Mouse (Mus musculus): ENCODE data around the gene Agfg1. TPM values are rescaled to one million over a fixed set of nuclear protein-coding genes. Genes with fewer than 3 reads are reported as not detected.

Gene Agfg1
- 10 to 100 TPM; 49.2 to 51.1 TPM for total RNA-seq (2023)

DNA sequence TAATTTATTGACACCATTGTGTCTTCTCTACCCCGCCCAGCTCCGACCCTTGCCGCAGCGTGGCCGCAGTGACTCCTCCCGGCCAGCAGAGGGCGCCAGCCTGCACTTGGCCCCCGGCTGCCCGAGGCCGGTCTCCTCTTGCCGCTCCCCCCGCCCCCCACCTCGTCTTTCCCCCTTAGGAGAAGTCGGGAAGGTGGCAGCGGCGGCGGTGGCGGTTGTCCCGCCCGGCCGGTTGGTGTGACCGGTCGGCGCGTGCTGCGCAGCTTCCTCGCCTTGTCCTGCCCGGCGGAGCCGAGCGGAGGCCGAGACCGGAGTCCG lies at the start of gene Agfg1:
TSS of gene Agfg1 (plus strand) at position 188 of the 318 bp plus-strand sequence.

DNA sequence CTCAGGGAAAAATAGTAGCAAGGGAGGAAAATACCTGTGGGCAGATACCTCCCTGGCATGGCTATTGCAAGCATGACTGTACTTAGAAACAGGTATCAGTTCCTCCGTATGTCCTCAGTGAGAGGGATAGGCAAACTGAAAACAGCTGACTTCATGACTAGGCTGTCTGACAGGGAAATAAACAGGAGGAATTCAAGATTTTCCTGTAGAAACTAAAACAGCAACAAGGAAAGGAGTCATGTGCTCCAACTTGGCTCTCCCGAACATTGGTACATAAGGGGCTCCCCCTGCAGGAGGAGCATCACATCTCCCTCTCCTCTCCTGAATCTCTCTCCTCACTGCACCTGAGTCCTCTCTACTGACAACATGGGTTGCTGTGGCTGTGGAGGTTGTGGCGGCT lies 73.7 kb downstream of the Agfg1 start, which contains the start of gene A030005L19Rik:
TSS of gene A030005L19Rik (plus strand) at position 301 of the 400 bp plus-strand sequence.

DNA sequence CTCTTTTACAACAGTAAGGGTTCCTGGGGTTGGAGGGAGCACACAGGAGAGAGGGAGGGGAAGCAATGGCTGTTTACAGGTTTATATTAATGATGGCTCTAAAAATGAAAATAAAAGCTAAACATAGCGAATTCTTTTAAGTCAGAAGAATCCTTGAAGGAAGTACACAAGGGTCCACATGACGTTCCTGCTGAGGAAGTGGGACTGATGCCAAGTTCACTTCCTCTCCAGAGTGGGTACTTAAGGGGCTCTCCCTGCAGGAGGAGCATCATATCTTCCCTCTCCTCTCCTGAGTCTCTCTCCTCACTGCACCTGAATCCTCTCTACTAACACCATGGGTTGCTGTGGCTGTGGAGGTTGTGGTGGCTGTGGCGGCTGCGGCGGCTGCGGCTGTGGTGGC lies 85.4 kb downstream of the Agfg1 start, which contains the start of gene A030014E15Rik:
TSS of gene A030014E15Rik (plus strand) at position 268 of the 400 bp plus-strand sequence.

DNA sequence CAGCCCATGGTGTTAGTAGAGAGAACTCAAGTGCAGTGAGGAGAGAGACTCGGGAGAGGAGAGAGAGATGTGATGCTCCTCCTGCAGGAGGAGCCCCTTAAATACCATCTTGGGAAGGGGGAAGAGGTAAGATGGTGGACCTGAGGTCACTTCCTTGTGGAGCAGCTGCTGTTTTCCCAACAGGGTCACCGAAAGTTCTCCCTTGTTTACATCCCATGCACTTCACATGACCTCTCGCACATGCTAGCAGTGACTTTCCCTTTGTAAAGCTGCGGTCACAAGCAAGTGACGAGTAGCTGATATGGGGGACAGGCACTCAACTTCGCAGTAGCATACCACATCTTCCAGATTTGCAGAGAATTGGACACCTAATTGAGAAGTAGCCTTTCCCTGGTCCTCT lies 92.0 kb downstream of the Agfg1 start, which contains the start of gene Gm6217:
TSS of gene Gm6217 (minus strand) at position 74 of the 400 bp plus-strand sequence.

DNA sequence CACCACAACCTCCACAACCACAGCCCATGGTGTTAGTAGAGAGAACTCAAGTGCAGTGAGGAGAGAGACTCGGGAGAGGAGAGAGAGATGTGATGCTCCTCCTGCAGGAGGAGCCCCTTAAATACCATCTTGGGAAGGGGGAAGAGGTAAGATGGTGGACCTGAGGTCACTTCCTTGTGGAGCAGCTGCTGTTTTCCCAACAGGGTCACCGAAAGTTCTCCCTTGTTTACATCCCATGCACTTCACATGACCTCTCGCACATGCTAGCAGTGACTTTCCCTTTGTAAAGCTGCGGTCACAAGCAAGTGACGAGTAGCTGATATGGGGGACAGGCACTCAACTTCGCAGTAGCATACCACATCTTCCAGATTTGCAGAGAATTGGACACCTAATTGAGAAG lies 104.0 kb downstream of the Agfg1 start, which contains the start of gene A030003K21Rik:
TSS of gene A030003K21Rik (minus strand) at position 94 of the 400 bp plus-strand sequence.

Other genes starting within 250 kb of the Agfg1 start
- 100 to 1,000 TPM; 112 to 121 TPM for gene Mff, start 114.6 kb upstream of the Agfg1 start, total RNA-seq (2023)
- not detected for gene Tm4sf20, start 71.0 kb upstream of the Agfg1 start, total RNA-seq (2023)
- not detected for gene Gm47791, start 68.2 kb upstream of the Agfg1 start, total RNA-seq (2023)
- gene A030005L19Rik, start 73.8 kb downstream of the Agfg1 start, total RNA-seq (2023), result not detected
- gene A030014E15Rik, start 85.4 kb downstream of the Agfg1 start, total RNA-seq (2023), result not detected
- not detected for gene Gm6217, start 91.9 kb downstream of the Agfg1 start, total RNA-seq (2023)
- gene A030003K21Rik, start 103.9 kb downstream of the Agfg1 start, total RNA-seq (2023), result not detected
- not detected for gene Gm7544, start 116.5 kb downstream of the Agfg1 start, total RNA-seq (2023)
- gene Gm47955, start 120.8 kb downstream of the Agfg1 start, total RNA-seq (2023), result not detected
- gene Gm47959, start 161.1 kb downstream of the Agfg1 start, total RNA-seq (2023), result not detected
- gene Slc19a3, start 199.0 kb downstream of the Agfg1 start, total RNA-seq (2023), result not detected
- not detected for gene Krtap28-10, start 203.0 kb downstream of the Agfg1 start, total RNA-seq (2023)
- gene Gm47969, start 205.4 kb downstream of the Agfg1 start, total RNA-seq (2023), result not detected
- not detected for gene A030005K14Rik, start 219.9 kb downstream of the Agfg1 start, total RNA-seq (2023)
- gene Krtap28-13, start 221.4 kb downstream of the Agfg1 start, total RNA-seq (2023), result not detected